Mouse (Mus musculus): ENCODE measurements around the gene Shmt2. TPM values are rescaled to one million over a fixed set of nuclear protein-coding genes. Genes with fewer than 3 reads are reported as not detected.
A peak's percentile ranks its signal among the peaks of the same experiment; 100 is the strongest.

Shmt2 gene
- polyA plus RNA-seq, 1 experiment from 2014 or later, result 64.8 TPM

DNA sequence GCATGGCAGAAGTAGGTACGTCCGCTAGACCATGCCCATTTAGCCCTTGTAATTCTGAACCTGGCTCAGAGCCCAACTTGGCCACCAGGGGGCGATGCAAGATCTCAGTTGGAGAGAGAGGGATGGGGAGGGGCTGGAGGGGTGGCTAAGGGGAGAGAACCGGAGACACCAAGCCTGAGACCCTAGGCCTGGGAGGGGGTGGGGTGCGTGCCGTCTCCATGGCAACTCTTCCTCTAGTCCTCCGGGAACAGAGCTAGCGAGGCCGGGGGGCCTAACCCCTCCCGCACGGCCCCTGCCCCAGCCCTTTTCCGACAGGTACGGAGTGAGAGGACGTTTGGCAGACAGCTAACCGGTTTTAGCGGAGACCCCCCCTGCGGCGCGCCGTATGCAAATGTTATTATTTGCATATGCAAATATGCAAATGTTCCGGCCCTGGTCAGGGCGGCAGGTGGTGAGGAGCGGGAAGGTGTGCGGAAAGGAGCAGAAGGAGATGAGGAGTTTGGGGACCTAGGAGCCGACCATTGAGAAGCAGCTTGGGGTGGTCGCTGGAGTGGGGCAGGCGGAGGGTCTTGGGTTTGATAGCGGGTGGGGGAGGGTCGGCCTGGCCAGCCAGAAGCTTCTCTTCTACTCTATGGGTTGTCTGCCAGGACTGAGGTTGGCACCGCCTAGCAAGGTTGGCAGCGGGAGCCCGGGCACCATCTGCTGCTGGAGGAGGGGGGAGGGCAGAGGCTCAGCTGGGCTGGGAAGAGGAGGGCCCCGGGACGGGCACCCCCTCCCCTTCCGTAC lies 13.0 kb downstream of the Shmt2 start:
- H3K9me3 ChIP-seq, result no peaks in the 10 kb centered on the region
- peaks cover 69% of the 10 kb centered on the region for H3K4me1 ChIP-seq (replicated peaks)

DNA sequence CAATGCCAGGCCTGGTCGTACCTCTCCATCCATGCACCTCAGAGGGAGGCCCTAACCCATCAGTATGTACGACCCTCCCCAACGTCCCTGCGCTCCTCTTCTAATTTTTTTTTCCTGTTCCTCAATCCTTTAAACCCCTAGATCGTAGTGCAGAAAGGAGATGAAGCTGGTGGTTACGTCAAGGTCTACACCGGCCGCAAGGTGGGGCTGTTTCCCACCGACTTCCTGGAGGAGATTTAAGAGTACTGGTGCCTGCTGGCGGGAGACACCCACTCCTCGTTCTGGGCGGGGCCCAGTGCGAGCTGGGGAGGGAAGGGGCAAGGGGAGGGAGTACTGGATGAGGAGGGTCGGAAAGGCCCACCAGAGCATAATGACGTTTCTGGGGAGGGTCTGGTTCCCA lies 14.0 kb downstream of the Shmt2 start:
- H3K27ac ChIP-seq (replicated peaks), result peak overlapping the region; percentile 99
- H3K36me3 ChIP-seq, result no peaks in the 10 kb centered on the region
- H3K4me2 ChIP-seq, result peak overlapping the region; percentile 74
- no peak for ATAC-seq (ENCODE audit: low FRiP score, low read depth)
- H3K4me3 ChIP-seq, result peak overlapping the region; percentile 40
- no peaks in the 10 kb centered on the region for H3K9me3 ChIP-seq
- peaks cover 59% of the 10 kb centered on the region for H3K4me1 ChIP-seq (replicated peaks)
- no peak overlapping the region for H3K9ac ChIP-seq
- 4% methylated on average over 15 of the region's 15 CpGs for whole genome bisulfite sequencing
- H3K27me3 ChIP-seq, result 0 out of 2 replicates have a peak, but pooled peaks cover 3% of the 10 kb centered on the region

More for the DNA sequence above, 13.0 kb downstream of the Shmt2 start:
- under 1% methylated on average over 35 of the region's 35 CpGs for WGBS
- H3K4me2 ChIP-seq, result peak overlapping the region; percentile 74
- no peaks in the 10 kb centered on the region for H3K36me3 ChIP-seq
- peak overlapping the region; percentile 99 for H3K27ac ChIP-seq (replicated peaks)
- H3K4me3 ChIP-seq, result peak overlapping the region; percentile 40
- ATAC-seq (ENCODE audit: low FRiP score, low read depth), result peak; percentile 68
- 0 out of 2 replicates have a peak, but pooled peaks cover 3% of the 10 kb centered on the region for H3K27me3 ChIP-seq
- peak overlapping the region; percentile 44 for H3K9ac ChIP-seq

DNA sequence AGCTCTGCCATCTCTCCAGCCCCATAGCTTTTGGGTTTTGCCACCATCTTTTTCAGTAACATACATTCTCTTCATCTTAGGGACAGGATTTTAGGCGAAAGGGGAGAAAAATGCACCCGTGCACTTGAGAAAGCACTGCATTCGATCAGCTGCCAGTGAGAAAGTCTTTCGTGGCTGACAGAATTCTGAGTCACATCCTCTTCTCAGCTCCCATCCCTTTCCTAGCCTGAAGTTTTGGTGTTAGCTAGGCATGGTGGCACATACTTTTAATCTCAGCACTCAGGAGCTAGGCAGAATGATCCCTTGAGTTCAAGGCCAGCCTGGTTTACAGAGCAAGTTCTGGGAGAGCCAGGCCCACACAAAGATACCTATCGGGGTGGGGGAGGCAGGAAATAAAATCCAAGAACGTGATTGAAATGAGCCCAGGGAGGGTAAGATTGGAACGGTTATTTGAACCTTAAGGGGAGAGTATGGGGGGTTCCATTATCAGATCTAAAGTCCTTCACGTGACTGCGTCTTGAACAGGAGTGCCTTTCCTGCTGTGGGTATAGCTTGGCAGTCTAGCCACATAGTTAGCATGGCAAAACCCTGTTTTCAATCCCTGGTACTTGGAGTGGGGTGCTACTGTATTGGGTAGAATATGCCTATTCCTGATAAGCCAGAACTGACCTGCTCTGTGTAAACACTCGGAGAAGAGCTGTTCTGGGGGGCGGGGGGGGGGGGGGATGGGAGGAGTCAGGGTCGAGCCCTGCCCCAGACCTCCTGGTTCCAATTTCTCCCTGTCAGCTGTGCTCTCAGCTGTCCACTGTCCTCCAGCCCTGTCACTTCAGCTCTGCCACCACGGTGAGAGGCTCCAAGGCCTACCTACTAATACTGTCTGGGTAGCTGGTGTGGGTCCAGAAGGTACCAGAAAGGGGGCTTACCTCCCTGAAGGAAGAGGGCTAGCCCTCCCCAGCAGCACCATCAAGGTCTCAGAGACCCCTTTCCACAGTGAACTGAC lies 21.1 kb downstream of the Shmt2 start, which contains the start of gene Stac3:
Gene Stac3 (plus strand): TSS at position 793 of the 1,000 bp plus-strand sequence.
- peaks cover 16% of the 10 kb centered on the region for H3K36me3 ChIP-seq
- H3K4me3 ChIP-seq, result no peak within 1 kb of the TSS
- WGBS, result 80% methylated on average over 13 of the region's 13 CpGs

DNA sequence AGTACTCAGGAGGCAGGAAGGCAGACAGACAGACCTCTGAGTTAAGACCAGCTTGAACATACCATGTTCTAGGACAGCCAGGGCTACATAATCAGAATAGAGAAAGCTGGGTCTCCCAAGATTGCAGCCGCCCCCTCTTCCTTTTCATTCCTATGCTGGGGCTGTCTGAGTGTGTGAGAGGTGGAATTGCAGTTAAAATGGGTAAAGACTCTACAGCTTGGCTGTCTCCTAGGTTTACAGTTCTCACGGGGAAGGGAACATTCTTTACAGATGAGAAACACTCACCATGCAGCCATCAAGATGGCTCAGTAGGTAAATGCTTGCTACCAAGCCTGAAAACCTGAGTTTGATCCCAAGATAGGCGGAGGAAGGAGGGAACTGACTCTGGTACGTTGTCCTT lies 22.2 kb downstream of the Shmt2 start:
- no peak overlapping the region for H3K27ac ChIP-seq (replicated peaks)
- no peaks in the 10 kb centered on the region for H3K9me3 ChIP-seq
- H3K4me3 ChIP-seq, result no peak overlapping the region
- peaks cover 26% of the 10 kb centered on the region for H3K36me3 ChIP-seq
- H3K4me1 ChIP-seq (replicated peaks), result no peaks in the 10 kb centered on the region
- no peak overlapping the region for H3K9ac ChIP-seq
- no peak for ATAC-seq (ENCODE audit: low FRiP score, low read depth)
- no peak overlapping the region for H3K4me2 ChIP-seq
- H3K27me3 ChIP-seq, result no peaks in the 10 kb centered on the region
- 89% methylated on average over 4 of the region's 4 CpGs for WGBS

More for the DNA sequence above, 21.1 kb downstream of the Shmt2 start, which contains the start of gene Stac3:
- no peaks in the 10 kb centered on the region for H3K27me3 ChIP-seq
- H3K4me1 ChIP-seq (replicated peaks), result no peaks in the 10 kb centered on the region
- no peaks in the 10 kb centered on the region for H3K9me3 ChIP-seq
- ATAC-seq (ENCODE audit: low FRiP score, low read depth), result no peak
- H3K9ac ChIP-seq, result no peak within 1 kb of the TSS
- no peak within 1 kb of the TSS for H3K27ac ChIP-seq (replicated peaks)
- no peak within 1 kb of the TSS for H3K4me2 ChIP-seq

DNA sequence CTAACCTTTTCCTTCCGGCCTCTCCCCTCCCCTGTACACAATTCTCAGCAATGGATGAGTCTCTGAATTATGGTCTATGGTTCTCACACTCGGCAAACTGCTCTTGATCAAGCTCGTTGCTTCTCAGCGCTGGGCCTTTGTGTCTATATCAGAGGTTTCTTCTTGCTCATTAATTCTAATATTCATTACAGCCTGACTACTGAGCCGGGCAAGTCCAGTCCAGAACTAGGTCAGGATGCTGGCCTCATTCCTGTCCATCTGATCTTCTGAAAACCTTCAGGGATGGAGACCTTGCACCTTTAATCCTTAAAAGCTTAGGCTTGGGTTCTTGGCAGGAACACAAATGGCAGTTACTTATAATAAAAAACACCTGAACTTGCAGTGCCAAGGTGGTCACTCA lies 22.7 kb downstream of the Shmt2 start:
- H3K36me3 ChIP-seq, result peaks cover 31% of the 10 kb centered on the region
- ATAC-seq (ENCODE audit: low FRiP score, low read depth), result no peak

DNA sequence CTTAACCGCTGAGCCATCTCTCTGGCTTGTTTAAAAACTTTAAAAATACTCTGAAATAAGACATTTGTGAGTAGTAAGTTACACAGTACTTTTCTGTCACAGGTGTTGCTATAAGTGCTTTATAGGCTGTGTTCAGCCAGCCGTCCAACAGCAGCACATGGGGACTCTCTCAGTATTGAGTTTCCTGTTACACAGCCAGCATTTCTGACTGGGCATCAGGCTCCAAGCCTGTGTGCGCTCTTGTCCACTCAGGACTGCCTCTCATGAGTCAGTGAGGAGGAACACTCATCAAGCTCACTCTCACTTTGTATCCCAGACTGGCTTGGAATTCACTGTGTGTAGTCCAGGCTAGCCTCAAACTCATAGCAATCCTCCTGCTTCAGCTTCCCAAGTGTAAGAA lies 26.1 kb downstream of the Shmt2 start:
- Histone ChIP-seq H3K9me3 (no peaks in the 10 kb centered on the region), H3K4me1 (replicated peaks) (peaks cover 8% of the 10 kb centered on the region), H3K4me2 (no peak overlapping the region), H3K27ac (replicated peaks) (no peak overlapping the region), H3K9ac (no peak overlapping the region), H3K4me3 (no peak overlapping the region), H3K27me3 (no peaks in the 10 kb centered on the region), H3K36me3 (peaks cover 47% of the 10 kb centered on the region)
- 94% methylated on average over 3 of the region's 3 CpGs for WGBS
- ATAC-seq (ENCODE audit: low FRiP score, low read depth), result no peak

More for the DNA sequence above, 22.7 kb downstream of the Shmt2 start:
- Histone ChIP-seq H3K4me2 (no peak overlapping the region), H3K27ac (replicated peaks) (peak overlapping the region; percentile 10; the same call in 1 of the 2 replicates), H3K27me3 (no peaks in the 10 kb centered on the region), H3K4me1 (replicated peaks) (no peaks in the 10 kb centered on the region), H3K4me3 (no peak overlapping the region), H3K9me3 (no peaks in the 10 kb centered on the region), H3K9ac (no peak overlapping the region)
- 73% methylated on average over 5 of the region's 5 CpGs for WGBS

DNA sequence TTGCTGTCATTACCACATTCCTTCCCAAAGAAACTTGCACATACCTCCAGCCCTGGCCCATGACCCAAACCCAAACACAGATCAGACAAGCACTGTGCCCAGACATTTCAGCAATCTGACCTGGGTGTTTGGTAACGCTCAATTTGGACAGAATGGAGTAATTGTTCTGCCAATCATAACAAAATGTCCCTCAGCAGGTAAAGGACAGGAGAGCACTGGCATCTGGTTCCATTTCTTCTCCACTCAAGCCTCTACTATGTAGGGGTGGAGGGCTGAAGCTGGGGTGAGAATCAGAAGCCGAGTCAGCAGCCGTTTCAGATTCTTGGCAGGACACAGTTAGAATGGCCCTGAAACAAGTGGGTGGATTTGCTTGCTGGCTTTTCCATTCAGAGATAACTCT lies 30.1 kb downstream of the Shmt2 start:
- Histone ChIP-seq H3K4me1 (replicated peaks) (peaks cover 37% of the 10 kb centered on the region), H3K4me3 (no peak overlapping the region), H3K27ac (replicated peaks) (0 out of 2 replicates have a peak overlapping the region, but pooled peaks have one; percentile 75), H3K36me3 (peaks cover 46% of the 10 kb centered on the region), H3K27me3 (no peaks in the 10 kb centered on the region), H3K4me2 (no peak overlapping the region), H3K9me3 (no peaks in the 10 kb centered on the region), H3K9ac (no peak overlapping the region)
- ATAC-seq (ENCODE audit: low FRiP score, low read depth), result no peak
- 86% methylated on average over 3 of the region's 3 CpGs for WGBS

DNA sequence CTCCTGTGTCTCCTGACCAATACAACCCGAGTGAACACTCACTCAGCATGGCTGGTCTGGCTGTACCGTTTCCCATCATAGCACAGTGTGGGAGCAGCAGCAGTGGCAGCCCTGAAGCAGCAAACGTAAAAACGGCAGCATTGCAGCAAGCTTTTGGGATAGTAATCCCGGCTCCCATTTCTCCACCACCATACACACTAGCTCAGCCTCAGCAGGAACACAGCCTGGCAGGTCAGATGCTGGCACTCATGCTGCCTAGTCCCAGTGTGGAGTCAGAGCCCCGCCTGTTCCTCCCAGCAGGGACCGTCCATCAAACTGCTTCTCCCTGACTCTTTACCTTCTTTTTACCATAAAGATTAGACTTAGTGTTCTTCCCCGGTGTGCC lies 31.1 kb downstream of the Shmt2 start:
- no peaks in the 10 kb centered on the region for H3K9me3 ChIP-seq
- peak; percentile 27; the same call in 1 of the 2 replicates for ATAC-seq (ENCODE audit: low FRiP score, low read depth)

DNA sequence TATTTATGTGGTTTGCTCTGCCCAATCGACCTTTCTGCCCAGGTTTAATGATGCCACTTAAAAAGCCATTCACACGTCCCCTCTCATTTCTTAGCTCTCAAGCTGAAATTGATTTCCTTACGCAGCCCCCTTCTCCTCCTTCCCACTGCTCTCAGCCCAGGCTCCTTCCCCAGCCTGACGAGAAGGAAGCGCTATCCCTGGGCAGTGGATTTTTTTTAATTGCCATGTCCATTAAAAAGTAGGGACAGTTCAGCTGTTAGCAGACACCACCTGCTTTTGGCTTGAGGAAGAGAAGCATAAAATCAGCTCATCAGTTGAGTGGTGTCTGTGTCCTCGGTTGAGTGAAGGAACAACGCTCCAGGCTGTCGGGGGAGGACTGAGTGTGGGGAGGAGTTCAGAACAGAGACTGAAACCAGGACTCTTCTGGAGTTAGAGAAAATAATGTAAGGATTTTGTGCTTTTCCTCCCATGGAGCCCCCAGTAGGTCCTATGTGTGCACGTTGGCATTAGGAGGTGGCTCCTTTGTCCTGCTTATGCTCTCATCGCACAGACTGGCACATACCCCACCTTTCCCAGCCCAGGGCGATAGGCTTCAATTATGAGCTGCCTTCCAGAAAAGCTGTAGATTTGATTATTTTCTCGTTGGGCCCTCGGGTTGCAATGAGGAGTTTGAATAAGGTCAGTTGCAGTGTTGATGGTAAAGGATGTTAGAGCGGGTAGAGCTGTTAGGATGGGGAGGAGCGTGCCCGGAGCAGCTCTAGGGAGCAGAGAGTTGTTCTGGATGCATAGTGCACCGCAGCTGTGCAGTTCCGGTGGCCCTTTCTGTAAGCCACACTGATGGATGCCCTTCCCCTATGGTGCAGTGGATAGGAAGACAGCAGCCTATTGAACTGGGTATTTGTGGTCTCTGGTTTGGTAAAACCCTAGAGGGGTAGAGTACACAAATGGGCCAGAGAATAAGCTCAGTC lies 31.8 kb downstream of the Shmt2 start:
- peak overlapping the region; percentile 75 for H3K27ac ChIP-seq (replicated peaks)
- peaks cover 37% of the 10 kb centered on the region for H3K4me1 ChIP-seq (replicated peaks)
- H3K4me3 ChIP-seq, result no peak overlapping the region
- no peak overlapping the region for H3K9ac ChIP-seq
- WGBS, result 56% methylated on average over 18 of the region's 18 CpGs
- ATAC-seq (ENCODE audit: low FRiP score, low read depth), result peak; percentile 61
- H3K9me3 ChIP-seq, result no peaks in the 10 kb centered on the region
- no peaks in the 10 kb centered on the region for H3K27me3 ChIP-seq
- peaks cover 34% of the 10 kb centered on the region for H3K36me3 ChIP-seq
- H3K4me2 ChIP-seq, result 0 out of 2 replicates have a peak overlapping the region, but pooled peaks have one; percentile 19

More for the DNA sequence above, 31.1 kb downstream of the Shmt2 start:
- Histone ChIP-seq H3K9ac (no peak overlapping the region), H3K36me3 (peaks cover 39% of the 10 kb centered on the region), H3K4me1 (replicated peaks) (peaks cover 37% of the 10 kb centered on the region), H3K27ac (replicated peaks) (peak overlapping the region; percentile 75), H3K27me3 (no peaks in the 10 kb centered on the region), H3K4me3 (no peak overlapping the region), H3K4me2 (no peak overlapping the region)
- 47% methylated on average over 8 of the region's 8 CpGs for WGBS

DNA sequence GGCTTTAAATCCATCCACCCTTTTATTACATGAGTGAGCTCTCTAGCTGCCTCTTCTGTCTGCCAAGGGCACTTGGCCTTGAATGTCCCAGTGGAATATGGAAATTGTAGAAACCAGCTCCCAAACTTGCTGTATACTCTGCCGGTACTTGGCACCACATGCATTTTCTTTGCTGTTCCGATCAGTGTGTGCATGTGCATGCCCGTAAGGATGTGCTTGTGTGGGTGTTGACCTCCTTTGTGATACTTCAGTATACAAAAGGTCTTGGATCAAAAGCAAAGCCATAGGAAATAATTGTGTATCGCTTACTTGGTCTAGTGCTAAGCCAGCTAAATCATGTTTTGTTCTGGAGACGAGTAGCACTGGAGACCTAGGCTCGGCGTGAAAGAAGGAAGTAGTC lies 33.4 kb downstream of the Shmt2 start:
- Histone ChIP-seq H3K4me3 (no peak overlapping the region), H3K4me1 (replicated peaks) (peaks cover 37% of the 10 kb centered on the region), H3K27me3 (no peaks in the 10 kb centered on the region), H3K9ac (no peak overlapping the region), H3K27ac (replicated peaks) (0 out of 2 replicates have a peak overlapping the region, but pooled peaks have one; percentile 25), H3K36me3 (peaks cover 38% of the 10 kb centered on the region; the same call in 1 of the 2 replicates), H3K9me3 (no peaks in the 10 kb centered on the region), H3K4me2 (no peak overlapping the region)
- 80% methylated on average over 7 of the region's 7 CpGs for WGBS
- no peak for ATAC-seq (ENCODE audit: low FRiP score, low read depth)

DNA sequence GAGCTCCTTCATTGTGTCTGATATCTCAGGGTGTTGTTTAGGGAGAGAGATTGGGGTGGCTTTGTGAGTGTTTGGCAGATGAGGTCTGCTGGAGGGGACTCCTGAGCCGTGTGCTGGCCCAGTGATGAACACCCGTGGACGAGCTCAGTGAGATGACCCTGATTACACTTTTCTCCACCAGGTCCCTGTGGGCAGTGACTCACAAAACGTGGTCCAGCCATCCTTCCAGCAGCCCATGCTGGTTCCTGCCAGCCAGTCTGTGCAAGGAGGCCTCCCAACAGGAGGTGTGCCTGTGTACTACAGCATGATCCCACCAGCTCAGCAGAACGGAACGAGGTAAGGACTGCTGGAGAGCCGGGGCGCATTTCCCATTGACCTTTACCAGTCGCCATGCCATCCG lies 37.0 kb downstream of the Shmt2 start:
- Histone ChIP-seq H3K4me2 (no peak overlapping the region), H3K4me1 (replicated peaks) (peaks cover 20% of the 10 kb centered on the region), H3K4me3 (no peak overlapping the region), H3K9ac (no peak overlapping the region), H3K27me3 (no peaks in the 10 kb centered on the region), H3K36me3 (peaks cover 32% of the 10 kb centered on the region), H3K27ac (replicated peaks) (no peak overlapping the region), H3K9me3 (no peaks in the 10 kb centered on the region)
- ATAC-seq (ENCODE audit: low FRiP score, low read depth), result no peak
- WGBS, result 86% methylated on average over 10 of the region's 10 CpGs
